Mouse (Mus musculus) neural tube, embryonic 13.5 days (tissue): Measurements from ENCODE around the gene Nop16. TPM values are rescaled to one million over a fixed set of nuclear protein-coding genes. Genes with fewer than 3 reads are reported as not detected.

Source experiments
- ATAC-seq: fragments of 200-750 bp; cut with Nextera tagmentation; 2 replicates; pipeline ENCODE4 v1.8.0; 2017; ENCODE audit warnings: low read depth, mild to moderate bottlenecking, moderate TSS enrichment, moderate library complexity
- H3K27ac ChIP-seq: fragments of 300-500 bp; sonication (generic); replicated peaks from 2 replicates; pipeline ENCODE4 v1.5.1; 2015; ENCODE audit warnings: moderate library complexity, mild to moderate bottlenecking, inconsistent platforms
- H3K27me3 ChIP-seq: fragments of 300-500 bp; sonication (generic); 2 replicates; pipeline ENCODE4 v1.6.1; 2015; ENCODE audit warnings: mild to moderate bottlenecking, inconsistent platforms
- H3K36me3 ChIP-seq: fragments of 300-500 bp; sonication (generic); 2 replicates; pipeline ENCODE4 v1.6.1; 2015; ENCODE audit warnings: mild to moderate bottlenecking, inconsistent platforms
- H3K4me1 ChIP-seq: fragments of 300-500 bp; sonication (generic); replicated peaks from 2 replicates; pipeline ENCODE4 v1.6.1; 2015; ENCODE audit warnings: inconsistent platforms
- H3K4me2 ChIP-seq: fragments of 300-500 bp; sonication (generic); 2 replicates; pipeline ENCODE4 v1.6.1; 2015; ENCODE audit warnings: inconsistent platforms, mild to moderate bottlenecking, moderate library complexity
- H3K4me3 ChIP-seq: fragments of 300-500 bp; sonication (generic); 2 replicates; pipeline ENCODE4 v1.5.1; 2015; ENCODE audit warnings: mild to moderate bottlenecking, inconsistent platforms
- H3K9ac ChIP-seq: fragments of 300-500 bp; sonication (generic); 2 replicates; pipeline ENCODE4 v1.6.1; 2015; ENCODE audit warnings: moderate library complexity, mild to moderate bottlenecking, inconsistent platforms
- H3K9me3 ChIP-seq: fragments of 300-500 bp; sonication (generic); 2 replicates; pipeline ENCODE4 v1.6.1; 2016; ENCODE audit warnings: inconsistent platforms
- WGBS: fragments of 180-500 bp; shearing (Covaris S2); methylation state at CpG from one replicate; pipeline ENCODE4 v1.1.7; 2015; 5-methylcytosine and 5-hydroxymethylcytosine counted together
- polyA plus RNA-seq: library from polyadenylated mRNA; unstranded; fragments of >200 nt; fragmentation: Nextera tagmentation; extraction: Ambion mirVana; gene quantifications from 2 replicates; pipeline ENCODE4 v1.2.1, GENCODE M21; 2015

Nop16 gene
- polyA plus RNA-seq, 1 experiment from 2014 or later: 56.0 TPM

- peak overlapping the region; percentile 62 for H3K9ac ChIP-seq
- H3K27me3 ChIP-seq: no peaks in the 10 kb centered on the region
- peak overlapping the region; percentile 22 for H3K4me3 ChIP-seq
- H3K9me3 ChIP-seq: no peaks in the 10 kb centered on the region
- H3K27ac ChIP-seq: peak overlapping the region; percentile 35; the same call in 1 of the 2 replicates
- no peak for ATAC-seq
- peaks cover 38% of the 10 kb centered on the region for H3K4me1 ChIP-seq
- 17% methylated on average over 1 of the region's 1 CpGs for WGBS
- H3K36me3 ChIP-seq: peaks cover 17% of the 10 kb centered on the region
- peak overlapping the region; percentile 67 for H3K4me2 ChIP-seq
Observed at GRCm38 (mm10) chr13:54609301-54609700, 19.4 kb upstream of the Nop16 start.

- H3K36me3 ChIP-seq: peaks cover 20% of the 10 kb centered on the region
- peak overlapping the region; percentile 35 for H3K27ac ChIP-seq
- peak overlapping the region; percentile 22 for H3K4me3 ChIP-seq
Observed at GRCm38 (mm10) chr13:54608666-54609065, 18.8 kb upstream of the Nop16 start.

GRCm38 (mm10) chr13:54608002-54608401 is 18.1 kb upstream of the Nop16 start:
- Histone ChIP-seq H3K36me3 (peaks cover 20% of the 10 kb centered on the region), H3K4me3 (no peak overlapping the region), H3K9me3 (no peaks in the 10 kb centered on the region), H3K27me3 (no peaks in the 10 kb centered on the region), H3K4me1 (peaks cover 43% of the 10 kb centered on the region), H3K4me2 (peak overlapping the region; percentile 67; the same call in 1 of the 2 replicates), H3K27ac (no peak overlapping the region), H3K9ac (peak overlapping the region; percentile 62; the same call in 1 of the 2 replicates)
- ATAC-seq: no peak
- WGBS: 75% methylated on average over 3 of the region's 3 CpGs

More at GRCm38 (mm10) chr13:54608666-54609065, 18.8 kb upstream of the Nop16 start:
- ATAC-seq: no peak
- no peaks in the 10 kb centered on the region for H3K9me3 ChIP-seq
- H3K4me2 ChIP-seq: peak overlapping the region; percentile 67
- WGBS: 5% methylated on average over 8 of the region's 8 CpGs
- peak overlapping the region; percentile 62 for H3K9ac ChIP-seq
- H3K27me3 ChIP-seq: no peaks in the 10 kb centered on the region
- peaks cover 38% of the 10 kb centered on the region for H3K4me1 ChIP-seq

GRCm38 (mm10) chr13:54607204-54607603 is 17.3 kb upstream of the Nop16 start:
- no peak for ATAC-seq
- Histone ChIP-seq H3K9ac (no peak overlapping the region), H3K27me3 (no peaks in the 10 kb centered on the region), H3K27ac (no peak overlapping the region), H3K9me3 (no peaks in the 10 kb centered on the region), H3K36me3 (peaks cover 20% of the 10 kb centered on the region), H3K4me3 (no peak overlapping the region), H3K4me1 (peaks cover 43% of the 10 kb centered on the region), H3K4me2 (no peak overlapping the region)
- 71% methylated on average over 5 of the region's 5 CpGs for WGBS

GRCm38 (mm10) chr13:54605426-54605825 is 15.5 kb upstream of the Nop16 start:
- Histone ChIP-seq H3K36me3 (peaks cover 23% of the 10 kb centered on the region), H3K9ac (no peak overlapping the region), H3K4me3 (no peak overlapping the region), H3K9me3 (no peaks in the 10 kb centered on the region), H3K4me1 (peaks cover 31% of the 10 kb centered on the region), H3K27ac (no peak overlapping the region), H3K4me2 (no peak overlapping the region), H3K27me3 (no peaks in the 10 kb centered on the region)
- no peak for ATAC-seq
- WGBS: 84% methylated on average over 5 of the region's 5 CpGs

- Histone ChIP-seq H3K4me2 (no peak overlapping the region), H3K9me3 (no peaks in the 10 kb centered on the region), H3K27ac (no peak overlapping the region), H3K36me3 (peaks cover 33% of the 10 kb centered on the region), H3K4me3 (no peak overlapping the region), H3K9ac (0 out of 2 replicates have a peak overlapping the region, but pooled peaks have one; percentile 13), H3K4me1 (peaks cover 19% of the 10 kb centered on the region), H3K27me3 (no peaks in the 10 kb centered on the region)
- WGBS: 66% methylated on average over 4 of the region's 4 CpGs
- ATAC-seq: no peak
Observed at GRCm38 (mm10) chr13:54604221-54604620, 14.3 kb upstream of the Nop16 start.

- Histone ChIP-seq H3K27me3 (no peaks in the 10 kb centered on the region), H3K4me3 (no peak overlapping the region), H3K9ac (no peak overlapping the region), H3K27ac (no peak overlapping the region), H3K9me3 (no peaks in the 10 kb centered on the region), H3K4me2 (no peak overlapping the region), H3K36me3 (peaks cover 40% of the 10 kb centered on the region), H3K4me1 (peaks cover 11% of the 10 kb centered on the region)
- no peak for ATAC-seq
Observed at GRCm38 (mm10) chr13:54603501-54603900, 13.6 kb upstream of the Nop16 start.

- H3K27ac ChIP-seq: no peak overlapping the region
- H3K4me2 ChIP-seq: no peak overlapping the region
- no peak overlapping the region for H3K4me3 ChIP-seq
- H3K4me1 ChIP-seq: 0 out of 2 replicates have a peak, but pooled peaks cover 6% of the 10 kb centered on the region
- no peaks in the 10 kb centered on the region for H3K27me3 ChIP-seq
- ATAC-seq: no peak
- no peak overlapping the region for H3K9ac ChIP-seq
- no peaks in the 10 kb centered on the region for H3K9me3 ChIP-seq
- WGBS: 23% methylated on average over 3 of the region's 3 CpGs
- H3K36me3 ChIP-seq: peaks cover 49% of the 10 kb centered on the region
Observed at GRCm38 (mm10) chr13:54602639-54603111, 12.8 kb upstream of the Nop16 start.

GRCm38 (mm10) chr13:54598622-54599143 is 8.8 kb upstream of the Nop16 start:
- H3K9ac ChIP-seq: no peak overlapping the region
- ATAC-seq: no peak
- H3K36me3 ChIP-seq: peaks cover 68% of the 10 kb centered on the region
- no peak overlapping the region for H3K27ac ChIP-seq
- H3K27me3 ChIP-seq: no peaks in the 10 kb centered on the region
- 90% methylated on average over 12 of the region's 12 CpGs for WGBS
- H3K9me3 ChIP-seq: no peaks in the 10 kb centered on the region
- no peak overlapping the region for H3K4me2 ChIP-seq
- H3K4me3 ChIP-seq: no peak overlapping the region
- H3K4me1 ChIP-seq: peaks cover 12% of the 10 kb centered on the region; the same call in 1 of the 2 replicates

GRCm38 (mm10) chr13:54596870-54597269 is 7.0 kb upstream of the Nop16 start:
- H3K9ac ChIP-seq: no peak overlapping the region
- no peak overlapping the region for H3K4me2 ChIP-seq
- H3K4me1 ChIP-seq: peaks cover 21% of the 10 kb centered on the region
- H3K36me3 ChIP-seq: peaks cover 79% of the 10 kb centered on the region
- no peak overlapping the region for H3K4me3 ChIP-seq
- ATAC-seq: no peak
- WGBS: 73% methylated on average over 5 of the region's 5 CpGs
- H3K9me3 ChIP-seq: no peaks in the 10 kb centered on the region
- H3K27ac ChIP-seq: no peak overlapping the region
- H3K27me3 ChIP-seq: no peaks in the 10 kb centered on the region

GRCm38 (mm10) chr13:54596107-54596690 is 6.3 kb upstream of the Nop16 start:
- no peak for ATAC-seq
- 84% methylated on average over 8 of the region's 8 CpGs for WGBS
- H3K27me3 ChIP-seq: no peaks in the 10 kb centered on the region

GRCm38 (mm10) chr13:54593617-54594016 is 3.7 kb upstream of the Nop16 start:
- H3K4me3 ChIP-seq: no peak overlapping the region
- 93% methylated on average over 11 of the region's 11 CpGs for WGBS
- ATAC-seq: no peak

More at GRCm38 (mm10) chr13:54596107-54596690, 6.3 kb upstream of the Nop16 start:
- no peak overlapping the region for H3K27ac ChIP-seq
- no peak overlapping the region for H3K9ac ChIP-seq
- no peak overlapping the region for H3K4me2 ChIP-seq
- peaks cover 77% of the 10 kb centered on the region for H3K36me3 ChIP-seq
- H3K9me3 ChIP-seq: no peaks in the 10 kb centered on the region
- H3K4me1 ChIP-seq: peaks cover 27% of the 10 kb centered on the region
- H3K4me3 ChIP-seq: no peak overlapping the region

More at GRCm38 (mm10) chr13:54593617-54594016, 3.7 kb upstream of the Nop16 start:
- H3K36me3 ChIP-seq: peaks cover 60% of the 10 kb centered on the region
- H3K4me1 ChIP-seq: peaks cover 43% of the 10 kb centered on the region
- H3K4me2 ChIP-seq: no peak overlapping the region
- H3K27me3 ChIP-seq: no peaks in the 10 kb centered on the region
- H3K27ac ChIP-seq: no peak overlapping the region
- no peak overlapping the region for H3K9ac ChIP-seq
- H3K9me3 ChIP-seq: no peaks in the 10 kb centered on the region
